Mouse (Mus musculus): ENCODE measurements around the gene Aggf1.
"Not testable (repeated sequence)": the region's sequence is repeated elsewhere in the genome, so short reads cannot be mapped to it uniquely, and the experiment has no call there.

Gene Aggf1

DNA sequence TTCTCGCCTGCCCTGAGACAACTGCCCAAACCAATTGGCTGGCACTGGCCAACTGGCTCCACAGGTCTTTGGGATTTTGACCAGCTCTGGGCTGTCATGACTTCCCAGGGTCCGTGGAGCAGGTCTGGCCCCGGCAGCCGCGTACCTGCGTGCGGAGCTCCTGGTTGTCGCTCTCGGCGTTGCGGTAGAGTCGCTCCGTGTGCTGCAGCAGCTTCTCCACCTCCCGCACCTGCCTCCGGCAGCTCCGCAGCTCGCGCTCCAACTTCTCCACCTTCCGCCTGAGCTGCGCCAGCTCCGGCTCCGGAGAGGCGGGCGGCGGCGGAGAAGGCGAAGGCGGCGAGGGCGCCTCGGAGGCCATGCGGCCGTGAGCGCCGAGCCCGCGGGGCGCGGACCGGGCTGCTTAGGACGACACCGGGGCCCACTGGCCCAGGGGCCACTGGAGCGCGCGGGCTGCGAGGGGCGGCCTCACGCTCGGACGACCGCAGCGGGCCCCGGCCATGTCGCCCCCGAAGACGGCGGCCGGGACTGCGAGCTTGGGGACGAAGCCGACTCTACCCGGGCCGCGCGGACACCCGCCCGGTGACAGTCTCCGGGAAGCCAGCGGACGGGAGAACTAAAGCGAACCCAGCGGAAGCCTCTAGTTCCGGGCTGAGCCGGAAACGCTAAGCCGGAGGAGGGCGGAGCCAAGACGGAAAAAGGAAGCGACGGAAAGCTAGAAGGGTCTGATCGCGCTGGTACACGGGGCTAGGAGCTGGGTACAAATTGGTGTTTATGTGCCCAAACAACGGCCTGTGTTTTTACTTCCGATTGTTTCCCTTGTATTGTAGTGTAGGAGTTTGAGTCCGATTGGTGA, at the start of gene Aggf1:
Gene Aggf1, minus strand, starts transcription at position 652 of the 853 bp plus-strand sequence.
- peak; percentile 95 for DNase-seq

DNA sequence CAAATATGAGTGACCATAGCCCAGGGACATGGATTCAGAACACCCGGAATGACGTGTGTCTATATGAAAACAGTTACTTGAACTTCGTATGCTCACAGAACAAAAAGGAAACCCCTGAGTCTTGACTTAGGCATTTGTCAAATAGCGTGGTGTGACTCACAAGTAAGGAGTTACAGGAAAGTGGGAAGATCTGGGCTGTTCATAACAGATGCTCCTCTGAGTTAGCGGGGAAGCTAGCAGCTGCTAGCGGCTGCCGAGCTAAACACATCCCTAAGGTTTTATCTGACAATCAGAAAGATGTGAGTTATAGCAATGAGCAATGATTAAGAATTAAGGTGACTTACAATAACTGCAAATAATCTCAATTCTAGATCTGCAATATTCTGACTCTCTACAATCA, 49.8 kb upstream of the Aggf1 start:
- no peak for DNase-seq

DNA sequence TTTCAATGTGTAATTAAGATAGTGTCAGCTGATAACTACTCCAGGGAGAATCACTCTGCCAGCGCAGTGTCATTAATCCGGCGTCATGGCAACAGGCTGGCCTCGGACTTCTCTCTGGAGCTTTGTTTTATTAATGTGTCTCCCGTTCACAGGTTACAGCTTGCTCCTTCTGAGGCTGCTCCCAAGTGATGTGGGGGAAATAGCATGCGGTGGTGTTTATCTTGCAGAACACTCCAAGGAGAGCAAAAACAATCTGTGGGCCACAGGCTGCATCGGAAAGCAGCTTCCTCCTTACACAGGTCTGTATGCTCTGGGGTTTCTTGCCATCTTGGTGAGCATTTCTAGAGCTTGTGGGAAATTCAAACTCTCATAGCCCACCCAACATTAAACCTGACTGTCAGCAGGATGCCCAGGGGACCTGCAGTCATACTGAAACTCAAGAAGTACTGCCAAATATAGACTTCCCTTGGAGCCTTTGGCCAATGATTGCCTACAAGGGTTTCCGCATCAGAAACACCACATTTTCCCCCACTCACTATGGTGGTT, 44.1 kb upstream of the Aggf1 start:
- peak; percentile 68 for DNase-seq

DNA sequence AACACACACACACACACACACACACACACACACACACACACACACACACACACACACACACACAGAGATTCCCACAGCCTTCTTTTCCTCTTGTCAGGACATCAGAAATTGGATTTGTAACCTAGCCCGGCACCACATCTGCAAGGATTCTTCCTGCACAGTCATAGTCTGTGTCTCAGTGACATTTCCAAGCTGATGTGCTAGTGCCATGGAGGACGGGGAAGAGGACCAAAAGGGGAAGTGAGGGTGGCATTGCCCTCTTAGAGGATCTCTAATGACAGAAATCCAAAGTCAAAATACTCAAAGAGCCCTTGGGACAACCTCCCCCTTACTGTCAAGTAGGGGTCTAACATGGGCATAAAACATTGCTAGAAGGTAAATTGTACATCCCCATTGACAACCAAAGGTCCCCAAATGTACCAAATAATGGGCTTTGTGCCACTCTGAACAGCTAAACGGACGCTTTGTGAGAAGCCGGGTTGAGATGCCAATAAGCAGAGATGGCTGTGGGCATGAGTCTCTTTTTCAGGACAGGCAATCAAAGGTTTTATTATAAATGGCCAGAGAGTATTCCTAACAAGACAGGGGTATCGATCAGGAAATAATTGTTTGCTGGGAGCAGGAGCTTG, 43.5 kb upstream of the Aggf1 start:
- DNase-seq, result no peak

DNA sequence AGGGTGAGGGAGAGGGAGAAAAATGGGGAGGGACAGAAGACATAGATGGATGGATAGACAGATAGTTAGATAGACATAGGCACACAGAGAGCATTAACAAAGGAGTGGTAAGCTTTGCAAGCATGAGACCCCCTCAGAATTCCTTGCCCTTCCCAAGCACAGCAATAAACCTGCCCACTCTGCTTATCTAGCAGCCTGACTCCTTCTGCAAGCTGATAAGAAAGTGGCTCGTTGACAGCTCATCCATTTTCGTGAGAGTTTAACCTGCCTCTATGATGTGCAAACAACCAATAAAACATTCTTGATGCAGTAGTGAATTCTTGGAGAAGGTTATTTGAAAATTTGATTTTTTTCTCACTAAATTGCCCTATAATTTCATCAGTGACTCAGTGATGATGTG, 37.1 kb upstream of the Aggf1 start:
- DNase-seq, result no peak

DNA sequence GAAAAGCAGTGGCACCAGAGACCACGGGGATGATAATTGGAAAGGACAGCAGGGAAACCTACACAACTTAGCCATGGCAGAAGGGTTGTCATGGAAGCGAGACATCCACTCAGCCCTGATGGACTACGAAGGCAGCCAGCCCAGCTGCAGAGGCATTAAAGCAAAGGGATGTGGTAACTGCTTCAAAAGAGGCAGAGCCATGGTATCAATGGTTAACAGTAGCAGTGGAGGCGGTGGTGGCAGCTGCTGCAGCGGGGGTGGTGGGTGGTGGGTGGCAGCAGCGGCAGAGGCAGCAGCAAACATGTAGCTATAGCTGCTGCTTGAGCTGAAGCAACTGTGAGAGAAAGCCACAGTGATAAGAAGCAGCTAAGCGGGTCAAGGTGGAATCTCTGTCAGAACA, 18.1 kb upstream of the Aggf1 start:
- DNase-seq, result no peak

DNA sequence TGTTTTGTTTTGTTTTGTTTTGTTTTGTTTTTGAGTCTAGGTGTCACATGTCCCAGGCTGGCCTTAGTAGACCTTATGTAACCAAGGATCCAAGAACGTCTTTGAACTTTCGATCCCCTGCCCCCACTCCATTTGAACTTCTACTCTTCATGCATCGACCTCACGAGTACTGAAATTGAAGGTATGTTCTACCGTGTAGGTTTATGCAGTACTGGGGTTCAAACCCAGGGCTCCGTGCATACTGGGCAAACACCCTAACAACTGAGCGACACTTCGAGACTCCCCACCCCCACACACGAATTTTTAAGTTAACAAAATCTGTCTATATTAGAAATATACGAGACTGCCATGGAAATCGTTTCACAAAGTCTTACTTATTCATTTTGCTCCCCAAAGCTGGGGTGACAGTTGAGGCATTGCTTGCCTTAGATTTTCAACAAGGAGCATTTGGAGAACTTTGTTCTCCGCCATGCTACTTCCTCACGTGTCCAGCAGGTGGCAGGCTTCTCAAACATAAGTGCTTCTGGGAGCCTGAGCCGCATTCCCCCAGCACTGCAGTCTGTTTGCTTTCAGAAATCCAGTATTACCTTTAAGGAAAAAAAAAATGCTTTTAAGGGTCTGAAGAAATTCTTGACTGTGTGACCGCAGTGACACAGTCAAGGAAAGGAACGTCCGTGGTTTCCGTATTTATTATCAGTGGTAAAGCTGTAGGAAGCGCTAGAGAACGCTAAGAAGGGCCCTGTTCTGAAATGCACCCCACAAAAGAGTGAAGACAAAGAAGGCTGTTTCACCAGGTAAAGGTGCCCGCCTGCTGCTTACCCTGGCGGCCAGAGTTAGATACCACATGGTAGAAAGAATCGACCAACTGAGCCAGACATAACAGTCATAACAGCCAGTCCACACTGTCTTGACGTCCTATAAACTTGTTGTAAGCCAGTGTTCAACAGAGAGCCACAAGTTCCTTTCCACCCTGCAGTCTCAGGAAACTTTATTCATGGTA, 15.0 kb upstream of the Aggf1 start:
- peak; percentile 82 for DNase-seq

DNA sequence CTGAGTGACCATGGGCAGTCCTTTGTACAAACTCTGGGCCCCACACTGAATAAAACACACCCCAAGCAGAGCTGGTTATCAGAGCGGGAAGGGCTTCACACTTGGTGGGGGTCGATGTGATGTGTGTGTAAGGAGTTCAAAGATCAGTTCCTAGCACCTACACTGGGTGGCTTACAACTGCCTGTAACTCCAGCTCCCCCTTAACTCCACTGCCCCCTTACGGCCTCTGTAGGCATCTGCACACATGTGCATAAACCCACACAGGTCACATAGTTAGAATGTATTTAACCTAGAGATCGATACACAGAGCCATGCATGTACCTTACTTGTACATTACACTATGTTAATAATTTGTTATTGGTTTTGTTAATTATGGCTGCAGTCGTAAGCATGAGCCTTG, 13.1 kb upstream of the Aggf1 start:
- no peak for DNase-seq

DNA sequence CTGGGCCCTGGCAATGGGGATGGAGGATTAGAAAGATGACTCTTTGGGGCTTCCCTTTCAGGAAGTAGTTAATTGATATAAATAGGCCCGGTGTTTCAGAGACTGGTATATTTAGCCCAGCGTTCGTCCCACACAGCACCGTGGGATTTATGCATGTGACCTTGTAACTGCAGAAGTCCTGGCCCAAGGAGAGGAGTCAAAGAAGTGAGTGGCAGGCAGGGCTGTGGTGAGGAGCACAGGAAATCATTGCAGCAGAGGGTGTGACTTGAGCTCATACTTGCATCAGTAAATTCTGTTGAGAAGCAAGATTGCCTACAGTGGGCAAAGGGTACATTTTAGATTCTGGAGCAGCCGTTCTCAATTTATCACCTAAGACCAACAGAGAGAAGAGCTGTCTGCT, 7.3 kb upstream of the Aggf1 start:
- no peak for DNase-seq

DNA sequence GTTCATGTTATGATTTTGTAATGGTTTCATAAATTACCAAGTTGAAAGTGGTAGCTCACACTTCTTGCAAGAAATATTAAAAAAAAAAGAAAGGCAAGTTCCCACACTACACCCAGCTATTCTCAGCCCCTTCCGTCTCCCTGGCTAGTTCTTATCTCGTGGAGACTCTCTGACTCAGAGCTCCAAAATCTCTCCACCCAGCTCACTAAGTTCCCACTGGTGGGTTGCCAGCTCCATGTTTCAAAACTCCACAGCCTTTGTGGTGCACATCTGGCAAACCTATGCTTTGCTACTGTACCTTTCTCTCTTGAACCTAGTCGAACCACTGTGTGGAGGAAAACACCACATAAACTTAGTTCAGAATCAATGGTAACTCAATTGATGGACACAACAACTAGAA, 3.5 kb upstream of the Aggf1 start:
- DNase-seq, result no peak

DNA sequence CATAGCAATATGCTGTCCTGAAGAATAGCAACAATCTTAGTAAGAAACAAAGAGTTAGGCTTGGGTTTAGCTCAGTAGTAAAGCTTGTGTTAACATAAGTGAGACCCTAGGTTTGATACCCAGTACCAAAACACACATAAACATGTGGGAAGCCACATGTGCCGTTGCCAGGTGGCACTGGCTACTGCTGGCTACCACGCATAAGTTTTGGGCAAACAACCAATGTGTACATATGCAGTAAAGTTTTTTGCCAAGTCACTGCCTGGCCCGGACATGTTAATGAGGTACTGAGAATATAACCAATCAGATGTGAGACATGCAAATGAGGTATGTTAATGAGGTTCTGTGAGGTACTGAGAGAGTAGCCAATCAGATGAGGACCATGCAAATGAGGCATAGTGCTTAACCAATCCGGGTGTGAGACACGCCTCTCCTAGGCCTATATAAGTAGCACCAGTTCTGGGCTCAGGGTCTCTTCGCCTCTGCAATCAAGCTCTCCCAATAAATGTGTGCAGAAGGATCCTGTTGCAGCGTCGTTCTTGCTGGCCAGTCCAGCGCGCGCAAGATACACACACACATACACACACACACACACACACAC, 1.6 kb upstream of the Aggf1 start:
- DNase-seq, result not testable (repeated sequence)

DNA sequence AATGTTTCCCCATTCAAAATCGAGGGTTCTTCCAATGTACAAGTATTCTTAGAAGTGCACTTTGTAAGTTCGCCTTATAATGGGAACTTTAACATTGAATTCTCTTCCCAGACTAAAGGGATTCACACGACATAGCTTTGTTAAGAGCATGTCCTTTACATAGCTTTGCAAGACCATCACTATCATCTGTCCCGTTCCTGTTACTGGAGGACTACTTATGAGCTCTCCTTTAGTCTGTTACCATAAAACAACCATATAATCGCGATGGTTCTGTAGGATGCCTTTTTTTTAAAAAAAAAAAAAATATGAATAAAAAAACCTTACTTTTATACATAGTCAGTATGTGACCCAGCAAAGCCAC, 382 bp upstream of the Aggf1 start:
- DNase-seq, result no peak

DNA sequence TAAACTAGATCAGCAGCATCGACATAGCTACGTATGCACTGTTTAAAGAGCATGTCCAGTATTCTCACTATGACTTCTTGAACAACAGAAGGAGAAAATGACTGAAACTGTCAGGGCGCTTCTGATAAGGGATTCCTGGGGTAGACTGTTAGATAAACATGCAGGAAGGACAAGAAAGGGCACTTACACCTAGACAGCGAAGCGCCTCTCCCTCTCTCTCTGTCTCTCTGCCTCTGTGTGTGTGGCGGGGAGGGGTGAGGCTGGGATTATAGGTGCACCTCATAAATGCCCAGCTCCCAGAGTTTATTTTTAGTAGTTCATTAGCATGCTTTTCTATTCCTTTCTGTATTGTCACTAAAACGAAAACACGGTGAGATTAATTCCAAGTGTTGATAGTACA, 8.8 kb downstream of the Aggf1 start:
- DNase-seq, result no peak

DNA sequence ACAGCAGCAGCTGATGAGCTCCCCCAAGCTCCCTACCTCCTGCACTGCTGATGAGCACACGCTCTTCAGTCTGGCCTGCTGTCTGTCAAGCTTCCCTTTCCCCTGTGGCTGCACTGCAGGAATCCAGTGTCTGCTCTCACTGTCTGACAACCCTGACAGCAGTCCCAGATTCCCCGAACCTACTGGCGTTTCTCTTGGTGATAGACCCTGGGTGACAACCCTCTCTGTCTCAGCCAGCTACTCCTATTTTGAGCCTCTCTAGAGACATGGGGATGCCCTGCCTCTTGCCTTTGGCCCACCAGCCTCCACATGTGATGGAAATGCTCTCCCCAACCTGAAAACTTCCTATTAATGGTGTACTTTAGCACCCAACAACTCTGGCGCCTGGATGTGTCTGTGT, 11.7 kb downstream of the Aggf1 start:
- DNase-seq, result no peak

DNA sequence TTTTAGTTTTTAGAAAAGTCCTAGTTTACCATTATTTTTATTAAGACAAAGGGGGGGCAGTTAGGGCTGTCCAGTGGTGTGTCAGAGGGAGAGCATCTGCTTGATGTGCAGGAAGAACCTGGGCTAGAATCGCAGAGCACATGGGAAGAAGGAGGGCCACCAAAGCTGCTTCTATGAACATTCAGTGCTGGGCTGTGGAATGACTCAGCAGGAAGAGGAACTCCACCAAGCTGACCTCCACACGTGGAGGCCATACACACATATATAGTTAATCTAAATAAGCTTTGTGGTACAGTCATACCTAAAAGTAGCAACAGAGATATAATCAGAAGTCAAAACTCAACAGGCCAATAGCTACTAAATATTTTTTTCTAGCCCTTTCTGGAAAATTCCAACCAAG, 16.9 kb downstream of the Aggf1 start:
- DNase-seq, result no peak

DNA sequence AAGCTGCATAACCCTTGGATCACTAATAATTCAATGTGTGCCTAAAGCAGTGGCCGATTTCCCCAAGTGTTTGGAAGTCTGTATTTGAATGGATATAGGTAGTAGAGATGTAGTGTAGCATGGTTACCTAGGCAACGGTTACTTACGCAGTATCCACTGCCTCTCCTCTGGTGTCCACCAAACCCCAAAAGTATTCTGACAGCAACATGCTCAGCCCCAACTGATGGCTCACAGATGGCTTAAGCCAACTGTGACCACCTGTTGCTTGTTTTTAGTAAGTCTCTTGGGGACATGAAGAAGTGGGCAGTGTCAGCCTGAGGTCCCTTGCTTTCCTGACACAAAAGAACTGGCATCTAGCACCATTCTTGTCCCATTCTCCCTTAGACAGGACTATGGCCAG, 26.7 kb downstream of the Aggf1 start:
- DNase-seq, result no peak

DNA sequence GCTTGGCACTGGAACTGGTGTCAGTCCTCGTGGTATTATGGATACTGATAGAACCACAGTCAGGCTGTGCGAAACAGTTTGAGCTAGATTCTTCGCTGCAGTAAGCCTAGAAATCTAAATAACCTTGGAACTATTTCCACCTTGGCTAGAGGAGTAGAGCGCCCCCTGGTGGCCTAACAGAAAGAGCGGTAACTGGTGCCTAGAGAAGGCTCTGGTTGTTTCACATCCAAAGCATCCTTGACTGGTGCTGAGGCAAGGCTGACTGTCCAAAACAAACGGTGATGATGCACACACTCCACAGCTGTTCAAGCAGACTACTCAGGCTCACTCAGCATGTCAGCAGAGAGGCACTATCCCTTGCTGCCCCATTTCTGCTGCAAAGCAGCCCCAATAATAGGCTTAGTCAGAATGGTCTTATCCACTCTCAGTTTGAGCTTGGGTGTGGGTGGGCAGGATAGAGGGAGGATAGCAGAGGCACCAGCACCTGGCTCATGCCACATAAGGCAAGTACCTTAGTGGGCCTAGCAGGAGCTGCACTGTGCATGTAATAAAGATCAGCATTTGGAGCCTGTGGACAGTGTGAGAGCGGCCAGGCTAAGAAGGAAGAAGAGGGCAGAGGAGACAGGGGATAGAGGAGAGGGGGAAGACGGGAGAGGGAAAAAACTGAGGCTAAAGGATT, 28.0 kb downstream of the Aggf1 start:
- peak; percentile 84 for DNase-seq

DNA sequence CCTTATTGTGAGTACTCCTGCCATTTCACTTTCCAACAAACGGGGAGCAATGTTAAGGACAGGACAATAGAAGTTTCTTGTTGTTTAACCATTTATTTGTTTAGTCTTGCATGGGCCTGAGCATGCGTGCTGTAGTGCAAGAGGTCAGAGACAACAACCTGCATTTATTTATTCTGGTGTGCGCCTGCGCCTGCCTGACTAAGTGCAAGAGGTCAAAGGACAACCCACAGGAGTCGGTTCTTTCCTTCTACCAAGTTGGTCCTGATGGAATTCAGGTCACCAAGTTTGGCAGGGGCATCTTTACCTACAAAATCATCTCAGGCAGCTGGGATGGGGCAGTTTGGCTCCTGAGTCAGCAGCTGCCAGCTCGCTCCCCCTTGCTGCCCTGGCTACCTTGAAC, 29.3 kb downstream of the Aggf1 start:
- DNase-seq, result no peak

DNA sequence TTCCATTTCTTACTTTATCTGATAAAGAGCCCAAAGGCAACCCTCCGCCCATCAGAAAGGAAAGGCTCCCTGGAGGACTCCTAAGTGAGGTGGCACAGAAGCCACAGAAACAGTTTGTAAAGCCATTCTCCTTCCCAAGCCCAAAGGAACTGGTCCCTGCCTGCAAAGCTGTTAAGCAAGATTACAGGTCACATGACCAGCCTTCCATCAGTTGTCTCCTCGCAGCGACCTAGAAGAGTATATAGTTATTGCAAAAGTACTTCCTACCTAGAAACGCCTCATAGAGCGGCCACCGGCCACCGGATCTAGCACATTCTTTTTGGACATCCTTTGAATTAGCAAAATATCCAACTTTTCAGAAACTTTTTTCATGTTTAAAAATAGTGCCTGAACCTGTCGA, 31.7 kb downstream of the Aggf1 start:
- no peak for DNase-seq

DNA sequence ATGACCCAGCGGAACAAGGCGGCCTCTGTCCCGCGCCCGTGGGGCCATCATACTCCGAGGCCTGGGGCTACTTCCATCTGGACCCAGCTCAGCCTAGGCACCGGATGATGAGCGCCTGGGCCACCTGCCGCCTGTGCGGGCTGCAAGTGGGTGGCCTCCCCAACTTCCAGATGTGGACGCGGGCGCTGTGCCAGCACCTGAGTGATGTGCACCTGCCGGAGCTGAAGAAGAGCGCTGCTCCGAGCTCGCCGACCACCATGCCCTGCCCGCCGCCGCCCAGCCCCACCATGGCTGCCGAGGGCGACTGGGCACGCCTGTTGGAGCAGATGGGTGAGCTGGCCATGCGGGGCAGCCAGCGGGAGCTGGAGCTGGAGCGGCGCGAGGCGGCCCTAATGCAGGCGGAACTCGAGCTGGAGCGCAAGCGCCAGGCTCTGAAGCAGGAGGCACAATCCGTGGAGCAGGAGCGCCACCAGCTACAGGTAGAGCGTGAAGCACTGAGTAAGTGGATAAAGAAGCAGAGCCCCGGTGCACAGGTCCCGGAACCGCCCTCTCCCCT, 39.0 kb downstream of the Aggf1 start:
- no peak for DNase-seq

DNA sequence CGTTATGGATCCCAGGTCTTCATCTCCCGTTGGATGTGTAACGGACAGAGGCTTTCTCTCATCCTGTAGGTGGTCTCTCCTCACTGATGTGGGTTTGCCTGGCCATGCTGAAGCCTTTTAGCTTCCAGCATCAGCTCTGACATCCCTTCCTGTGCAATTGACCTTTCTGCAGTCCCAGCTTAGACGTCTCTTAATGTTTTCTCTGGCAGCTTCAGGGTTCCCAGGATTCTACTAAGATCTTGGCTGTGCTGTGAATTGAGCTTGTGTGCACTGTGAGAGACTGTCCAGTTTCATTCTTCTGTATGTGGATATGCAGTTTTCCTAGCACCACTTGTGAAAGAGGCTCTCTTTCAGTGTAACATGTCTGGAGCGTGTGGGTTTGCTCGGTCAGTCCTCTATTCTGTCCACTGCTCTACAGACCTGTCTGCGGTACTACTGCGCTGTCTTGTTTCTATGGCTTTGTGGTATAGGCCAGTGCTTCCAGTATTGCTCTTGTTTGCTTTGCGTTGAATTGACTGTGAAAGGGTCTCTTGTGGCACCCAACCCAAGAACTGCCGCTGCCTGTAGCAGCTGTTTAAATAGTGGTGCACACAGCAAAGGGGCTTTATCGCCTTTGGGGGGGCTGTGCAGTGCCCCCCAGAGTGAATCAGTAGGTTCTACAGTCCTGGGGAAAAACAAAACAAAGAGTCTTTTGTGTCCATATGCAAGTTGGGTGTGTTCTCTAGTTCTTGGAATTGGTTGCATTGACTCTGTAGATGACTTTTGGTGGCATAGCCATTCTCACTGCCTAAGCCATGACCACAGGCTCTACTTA, 42.9 kb downstream of the Aggf1 start:
- DNase-seq, result no peak

Data from retina, postnatal 1 day (tissue).